Mouse (Mus musculus): Measurements from ENCODE around the gene Fat3. TPM values are rescaled to one million over a fixed set of nuclear protein-coding genes. Genes with fewer than 3 reads are reported as not detected.

The Fat3 gene
- total RNA-seq, 2 experiments from 2014 or later = 3.0 to 3.7 TPM

GRCm38 (mm10) chr9:16428589-16428988 lies 72.5 kb downstream of the Fat3 start:
- DNase-seq = no peak

DNA sequence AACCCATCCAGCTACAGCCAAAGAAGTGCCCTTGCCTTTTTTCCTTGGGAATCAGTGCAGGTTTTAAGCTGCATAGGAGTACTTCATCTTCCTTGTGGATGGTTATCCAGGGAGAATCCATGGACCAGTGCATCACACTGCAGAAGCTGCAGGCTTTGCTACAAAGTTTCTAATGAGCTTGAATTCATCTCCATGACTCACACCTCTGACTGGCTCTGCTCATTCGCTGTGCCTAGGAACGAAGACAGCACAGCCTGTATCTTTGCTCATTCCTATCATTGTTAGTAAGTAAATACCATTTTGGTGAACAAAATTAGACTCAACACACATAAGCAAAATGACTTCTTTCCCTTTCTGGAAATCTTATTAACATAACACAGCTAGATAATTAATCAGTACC lies 78.4 kb downstream of the Fat3 start:
- DNase-seq = no peak

DNA sequence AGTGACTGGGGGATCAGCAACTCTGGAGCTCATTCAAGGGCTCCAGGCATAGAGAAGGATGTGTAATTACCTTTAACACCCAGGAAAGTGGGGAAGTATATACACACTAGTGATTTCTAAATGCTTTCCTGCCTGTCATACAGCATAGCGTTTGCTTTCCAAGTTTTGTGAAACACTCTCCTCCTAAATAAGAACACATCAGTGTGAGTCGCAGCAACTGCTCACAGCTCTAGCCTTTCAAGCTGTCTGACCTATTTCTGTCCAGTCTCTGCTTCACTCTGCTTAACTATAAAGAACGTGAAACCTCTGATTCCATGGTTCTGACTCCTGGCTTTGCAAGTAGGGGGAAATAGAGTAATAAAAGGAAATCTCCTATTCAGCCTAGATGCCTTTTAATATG lies 98.3 kb downstream of the Fat3 start:
- DNase-seq = no peak

DNA sequence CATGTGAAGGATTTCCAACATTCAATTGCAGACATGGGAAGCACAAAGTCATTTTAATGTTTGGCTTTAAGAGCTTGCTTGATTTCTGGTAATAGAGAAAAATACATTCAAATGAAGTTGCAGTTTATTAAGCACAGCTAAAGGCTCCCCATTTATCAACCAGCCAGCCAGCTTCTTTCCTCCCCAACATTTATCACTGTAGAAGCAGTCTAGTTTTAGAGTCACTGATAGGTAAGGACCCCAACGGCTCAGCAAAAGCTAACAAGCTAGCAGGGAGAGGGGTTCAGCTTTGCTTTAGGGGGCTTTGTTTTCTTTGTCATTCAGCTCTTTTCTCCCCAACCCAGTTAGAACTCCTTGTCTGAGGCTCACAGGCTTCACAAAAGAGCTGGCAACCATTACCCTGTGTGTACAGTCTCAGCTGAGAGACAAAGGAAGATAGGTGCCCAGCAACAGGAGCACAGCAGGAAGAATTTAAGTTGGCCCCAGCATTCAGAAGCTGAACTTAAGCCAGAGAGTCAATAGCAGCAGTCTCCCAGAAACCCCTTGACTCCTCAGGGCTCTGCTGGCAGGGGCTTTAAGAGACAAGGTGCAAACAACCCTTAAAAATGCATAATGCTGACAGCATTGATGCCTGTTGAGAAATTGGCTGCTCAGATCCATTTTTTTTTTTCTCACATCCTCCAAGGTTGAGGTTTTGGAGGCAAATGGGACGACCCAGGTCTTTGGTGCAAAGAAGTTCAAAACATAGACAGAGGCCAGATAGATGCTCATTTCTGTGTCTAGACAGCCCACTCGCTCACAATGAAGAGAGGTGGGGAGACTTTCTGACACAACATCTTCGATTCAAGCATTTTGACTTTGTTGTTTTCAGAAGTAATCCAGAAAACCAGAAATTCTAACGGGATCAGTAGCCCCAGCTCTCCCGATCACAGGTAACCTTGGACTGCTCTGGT lies 102.1 kb downstream of the Fat3 start:
- no peak for DNase-seq

DNA sequence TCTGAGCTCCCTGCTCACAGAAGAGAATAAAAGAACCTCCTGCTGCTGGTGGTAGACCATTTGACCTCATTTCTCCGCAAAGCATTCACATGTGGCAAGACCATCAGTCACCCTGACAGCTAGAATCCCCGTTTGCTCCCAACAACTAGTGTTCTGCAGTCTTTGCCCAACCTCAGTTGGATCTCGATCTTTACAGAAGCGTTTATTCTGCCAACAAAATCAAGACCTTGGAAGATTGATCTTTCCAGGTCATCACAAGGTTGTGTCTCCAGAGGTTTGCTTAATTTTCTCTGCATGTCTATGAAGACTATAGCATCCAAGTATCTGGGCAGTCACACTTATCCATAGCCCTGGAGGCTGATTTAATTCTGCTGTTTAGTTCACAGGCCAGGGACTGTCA lies 111.9 kb downstream of the Fat3 start:
- DNase-seq = no peak

DNA sequence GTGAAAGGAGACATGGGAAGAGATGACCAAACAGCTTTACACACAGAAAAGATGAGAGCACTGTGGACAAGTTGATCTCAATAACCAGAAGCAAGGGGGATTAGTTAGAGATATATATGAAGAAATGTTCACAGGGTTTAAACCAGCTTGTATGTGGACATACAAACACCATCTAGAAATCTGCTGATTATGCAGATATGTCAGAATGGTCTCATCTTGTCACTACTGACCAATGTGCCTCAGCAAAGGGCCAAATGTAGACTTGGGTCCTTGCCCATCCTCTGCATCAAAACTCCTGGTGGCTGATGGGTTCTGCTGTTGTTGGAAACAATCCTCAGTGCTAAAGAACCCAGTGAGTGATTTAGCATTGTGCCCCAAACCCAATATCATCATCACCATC lies 113.6 kb downstream of the Fat3 start:
- DNase-seq = no peak

DNA sequence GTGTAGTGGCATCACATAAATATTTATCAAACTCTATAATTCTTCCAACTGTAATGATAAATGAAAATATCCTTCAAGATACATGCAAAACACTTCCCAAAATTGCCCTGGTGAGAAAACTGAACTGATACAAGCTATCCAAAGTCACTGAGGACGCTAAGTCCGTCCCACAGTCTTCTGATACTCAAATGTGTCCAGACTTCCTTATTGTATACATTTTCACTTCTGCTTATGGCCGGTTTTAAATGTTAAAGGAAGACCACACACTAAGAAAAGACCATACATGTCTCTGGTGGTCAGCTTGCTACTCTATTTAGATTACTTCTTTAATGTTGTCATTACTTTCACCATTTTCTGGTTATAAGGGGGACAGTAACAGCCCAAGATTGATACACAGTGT lies 137.4 kb downstream of the Fat3 start:
- no peak for DNase-seq

- DNase-seq = no peak
Measured at GRCm38 (mm10) chr9:16361811-16362210, 139.3 kb downstream of the Fat3 start.

GRCm38 (mm10) chr9:16356636-16357035 lies 144.4 kb downstream of the Fat3 start:
- no peak for DNase-seq

DNA sequence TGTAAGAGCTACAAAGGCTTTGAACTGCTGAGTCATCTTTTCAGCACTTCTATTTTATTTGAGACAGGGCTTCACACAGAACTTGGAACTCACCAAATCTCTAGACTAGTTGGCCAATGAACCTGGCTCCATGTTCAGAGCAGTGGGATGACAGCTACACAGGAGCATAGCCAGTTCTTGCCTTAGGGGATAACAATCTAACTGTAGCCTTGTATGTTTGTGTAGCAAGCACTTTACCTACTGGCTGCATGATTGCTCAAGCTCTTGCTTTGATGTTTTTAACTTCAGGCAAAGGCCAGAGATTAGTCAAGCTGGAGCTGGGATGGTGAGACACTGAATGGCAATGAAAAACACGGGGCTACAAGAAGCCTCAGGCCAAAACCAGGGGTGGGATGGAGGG lies 146.2 kb downstream of the Fat3 start:
- DNase-seq = no peak

GRCm38 (mm10) chr9:16353049-16353724 lies 147.9 kb downstream of the Fat3 start:
- no peak for DNase-seq

DNA sequence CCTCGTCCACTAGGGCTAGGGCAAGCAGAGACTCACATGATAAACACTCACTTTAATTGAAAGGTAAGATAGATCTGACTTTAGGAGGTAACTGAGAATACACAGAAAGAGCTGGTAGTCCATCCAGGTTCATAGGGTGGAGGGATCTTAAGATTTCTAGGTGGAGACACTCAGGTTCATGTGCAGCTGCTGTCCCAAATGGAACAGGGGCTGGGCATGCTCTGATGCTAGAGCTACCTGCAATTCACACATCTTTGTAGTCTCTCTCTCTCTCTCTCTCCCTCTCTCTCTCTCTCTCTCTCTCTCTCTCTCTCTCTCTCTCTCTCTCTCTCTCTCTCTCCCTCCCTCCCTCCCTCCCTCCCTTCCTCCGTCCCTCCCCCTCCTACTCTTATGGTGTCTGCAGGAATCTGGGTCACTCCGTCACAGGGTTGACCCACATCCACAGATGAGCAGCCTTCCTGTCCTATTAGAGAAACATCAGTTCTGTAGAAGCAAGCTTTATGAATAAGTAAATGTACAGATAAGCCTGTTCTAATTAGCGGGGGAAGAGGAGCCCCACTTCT lies 148.5 kb downstream of the Fat3 start:
- no peak for DNase-seq

DNA sequence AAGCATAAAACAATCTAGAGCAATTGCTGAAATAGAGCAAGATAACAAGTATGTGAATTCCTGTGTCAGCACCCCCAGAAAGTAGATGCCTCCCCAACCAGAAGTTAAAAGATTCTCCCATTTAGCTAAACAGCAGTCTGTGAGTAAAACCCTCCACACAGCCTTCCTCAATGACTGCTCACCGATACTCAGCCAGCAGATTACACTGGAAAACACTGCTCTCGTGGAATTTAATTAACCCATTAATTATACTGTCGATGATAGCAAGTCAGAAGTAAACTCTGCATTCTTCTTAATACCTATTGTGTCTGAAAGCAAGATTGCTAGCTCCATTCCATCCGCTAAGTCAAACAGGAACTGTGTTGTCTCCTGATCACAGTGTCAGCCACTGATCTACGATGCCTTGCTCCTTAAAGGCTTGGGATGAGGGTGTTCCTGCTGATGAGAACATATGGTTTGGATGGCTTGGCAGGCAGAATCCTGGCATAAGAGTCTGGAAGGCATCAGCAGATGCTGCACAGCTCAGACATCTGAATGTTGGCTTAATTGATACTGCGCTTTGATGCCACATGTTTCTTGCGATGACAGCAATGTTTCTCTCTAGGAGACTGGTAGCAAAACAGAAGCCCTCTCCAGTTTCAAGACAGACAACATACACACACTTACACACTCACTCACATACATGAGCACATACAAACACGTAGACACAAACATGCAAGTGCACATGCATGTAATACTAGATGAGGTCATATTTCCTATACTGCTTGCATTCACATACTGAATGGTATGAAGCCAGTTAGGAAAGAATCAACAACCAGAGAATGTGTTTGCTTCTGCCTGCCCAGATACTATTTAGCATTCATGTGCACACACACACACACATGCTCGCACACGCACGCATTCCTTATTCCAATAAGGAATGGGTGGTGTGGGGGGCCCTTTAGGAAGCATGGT lies 155.9 kb downstream of the Fat3 start:
- no peak for DNase-seq

GRCm38 (mm10) chr9:16343191-16343590 lies 157.9 kb downstream of the Fat3 start:
- no peak for DNase-seq

DNA sequence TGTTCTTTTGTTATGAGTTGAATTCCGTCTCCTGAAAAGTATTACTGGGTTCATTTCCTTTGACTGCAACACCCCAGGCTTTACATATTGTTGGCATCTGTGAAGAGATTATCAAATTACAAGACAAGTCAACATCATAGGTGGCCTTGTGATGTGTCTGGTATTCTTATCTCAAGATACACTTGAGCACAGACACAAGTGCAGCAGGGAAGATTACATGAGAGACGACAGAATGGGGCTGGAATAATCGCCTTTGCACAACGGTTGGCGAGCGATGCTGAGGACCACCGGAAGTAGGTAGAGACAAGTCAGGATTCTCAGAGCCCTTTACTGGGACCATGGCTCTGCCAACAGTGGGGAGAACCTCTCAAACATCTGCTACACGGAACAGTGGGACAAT lies 158.5 kb downstream of the Fat3 start:
- no peak for DNase-seq

DNA sequence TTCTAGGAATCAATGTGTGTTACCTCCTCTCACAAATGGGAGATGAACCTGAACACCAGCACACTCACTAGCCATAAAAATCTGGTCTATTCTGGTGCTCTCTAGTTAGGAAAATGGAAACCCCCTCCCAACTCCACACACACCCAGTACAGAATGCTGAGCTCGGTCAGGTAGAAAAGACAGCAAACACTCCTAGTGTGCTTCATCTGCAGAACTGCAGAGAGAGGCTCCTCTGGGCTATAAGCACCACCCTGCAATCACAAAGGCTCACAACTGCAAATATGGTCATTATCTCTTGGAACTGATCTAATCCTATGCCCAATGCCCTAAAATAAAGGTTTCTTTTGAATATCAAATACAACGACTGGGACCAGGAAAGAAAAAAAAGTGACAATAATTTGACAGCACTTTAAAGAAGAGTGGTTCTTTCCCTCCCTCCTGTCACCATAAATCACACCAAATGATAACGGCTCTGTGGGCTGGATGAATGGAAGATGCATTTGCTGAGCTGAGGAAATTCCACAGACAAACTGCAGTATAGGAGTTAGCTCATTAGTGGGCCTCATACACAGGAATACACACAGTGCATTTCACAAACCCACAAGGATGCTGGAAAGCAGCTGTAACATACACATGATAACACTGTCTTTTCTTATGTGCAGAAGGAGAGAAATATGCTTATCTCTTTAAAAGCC lies 170.6 kb downstream of the Fat3 start:
- no peak for DNase-seq

DNA sequence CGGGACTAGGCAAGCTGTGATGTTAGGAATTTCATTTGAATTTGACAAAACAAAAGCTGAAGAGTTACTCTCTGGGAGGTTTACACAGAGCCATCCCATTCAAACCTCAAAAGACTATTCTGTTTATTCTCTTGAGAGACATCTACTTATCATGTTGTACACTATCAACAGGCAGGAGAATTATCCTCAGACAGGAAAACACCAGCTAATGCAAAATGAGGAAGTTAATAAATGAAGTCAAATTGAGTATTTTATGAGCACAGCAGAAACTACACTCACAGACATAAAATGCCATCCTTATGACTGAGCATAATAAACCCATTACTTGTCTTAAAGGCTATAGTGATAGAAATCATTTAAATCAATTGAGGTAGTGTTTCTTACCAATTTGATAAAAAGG lies 182.1 kb downstream of the Fat3 start:
- DNase-seq = no peak

GRCm38 (mm10) chr9:16312599-16313197 lies 188.4 kb downstream of the Fat3 start:
- DNase-seq = no peak

DNA sequence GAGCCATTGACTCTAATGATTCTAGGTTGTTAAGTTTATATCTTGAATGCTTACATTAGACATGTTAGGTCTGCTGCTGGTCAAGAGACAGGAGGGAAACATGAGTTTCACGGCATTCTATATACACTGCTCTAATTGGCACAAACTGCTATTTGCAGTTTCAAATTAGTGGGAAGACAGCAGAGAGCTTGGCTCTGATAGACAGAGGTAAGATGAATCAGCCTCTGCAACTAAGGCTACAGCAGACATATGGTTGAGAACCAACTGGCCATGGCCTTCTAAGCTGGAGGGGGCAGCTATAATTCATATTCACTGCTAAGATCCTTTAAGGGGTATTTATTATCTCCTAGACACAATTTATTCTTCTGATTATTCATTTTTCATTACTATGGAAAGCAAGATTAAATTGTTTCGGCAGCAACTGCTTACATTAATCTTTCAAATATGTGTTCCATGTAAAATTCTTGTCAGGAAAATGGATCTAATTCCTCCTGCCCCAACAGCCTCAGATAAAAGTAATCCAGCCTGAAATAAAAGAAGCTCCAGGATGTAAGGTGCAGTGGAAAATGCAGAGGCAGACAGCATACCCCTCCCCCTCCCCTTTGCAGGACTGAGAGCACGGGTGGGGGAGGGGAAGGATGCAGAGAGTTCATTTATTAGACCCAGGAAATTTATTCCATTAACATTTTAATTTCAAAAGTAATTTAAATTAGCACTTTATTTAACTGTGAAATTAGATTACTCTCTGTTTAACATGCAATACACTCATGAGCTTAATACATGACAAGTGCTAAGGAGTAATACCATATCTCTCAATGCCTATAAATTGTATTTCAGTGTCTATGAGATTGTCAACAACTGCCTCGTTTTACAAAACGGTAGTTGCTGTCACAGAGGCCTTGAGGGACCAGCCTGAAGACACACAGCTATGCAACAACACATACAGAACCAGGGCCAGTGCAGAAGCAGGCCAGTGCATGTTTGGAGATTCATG lies 189.9 kb downstream of the Fat3 start:
- no peak for DNase-seq

DNA sequence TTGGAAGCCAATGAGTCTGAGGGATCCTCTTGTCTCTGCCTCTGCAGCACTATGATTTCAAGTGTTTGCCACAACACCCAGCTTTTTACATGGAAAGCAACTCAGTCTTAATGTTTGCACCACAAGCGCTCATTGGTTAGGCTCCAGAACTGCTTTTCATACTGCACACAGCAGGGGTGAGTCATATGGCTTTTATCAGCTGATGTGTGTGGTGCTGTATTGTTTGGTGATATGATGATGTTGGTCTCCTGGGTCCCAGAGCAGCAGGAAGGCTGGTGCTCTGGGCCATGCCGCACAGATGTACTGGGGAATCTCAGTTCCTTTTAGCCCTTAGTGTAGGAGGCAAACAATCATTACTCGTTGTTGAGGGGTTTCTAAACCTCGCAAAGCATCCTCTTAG lies 190.8 kb downstream of the Fat3 start:
- DNase-seq = no peak
